Mouse (Mus musculus): ENCODE data around the gene Tkfc. TPM values are rescaled to one million over a fixed set of nuclear protein-coding genes. Genes with fewer than 3 reads are reported as not detected.
"Not testable (repeated sequence)": the region's sequence is repeated elsewhere in the genome, so short reads cannot be mapped to it uniquely, and the experiment has no call there.

The Tkfc gene
- polyA plus RNA-seq, 1 experiment from 2014 or later, result 16.2 TPM

DNA sequence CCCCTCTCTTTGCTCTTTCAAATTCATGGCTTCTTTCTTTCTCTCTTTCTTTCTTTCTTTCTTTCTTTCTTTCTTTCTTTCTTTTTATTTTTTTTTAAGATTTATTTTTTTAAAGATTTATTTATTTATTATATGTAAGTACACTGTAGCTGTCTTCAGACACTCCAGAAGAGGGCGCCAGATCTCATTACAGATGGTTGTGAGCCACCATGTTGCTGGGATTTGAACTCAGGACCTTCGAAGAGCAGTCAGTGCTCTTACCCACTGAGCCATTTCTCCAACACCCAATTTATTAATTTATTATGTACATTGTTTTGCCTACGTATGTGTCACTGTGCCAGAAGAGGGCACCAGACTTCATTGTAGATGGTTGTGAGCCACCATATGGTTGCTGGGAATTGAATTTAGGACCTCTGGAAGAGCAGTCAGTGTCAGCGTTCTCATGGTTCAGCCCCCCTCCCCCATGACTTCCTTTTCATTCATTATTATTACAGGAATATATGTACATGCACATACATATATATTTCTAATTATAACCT lies 47.5 kb downstream of the Tkfc start:
- not testable (repeated sequence) for H3K27ac ChIP-seq (ENCODE audit: low read depth, low read length); H3K36me3 ChIP-seq (ENCODE audit: control insufficient read depth, insufficient read depth, low read length); H3K27me3 ChIP-seq (replicated peaks; ENCODE audit: control insufficient read depth, insufficient read depth, low read length); ATAC-seq (replicated peaks; ENCODE audit: low FRiP score); H3K9me3 ChIP-seq (ENCODE audit: control insufficient read depth, low read length); DNase-seq (ENCODE audit: low spot score); H3K4me2 ChIP-seq; H3K9ac ChIP-seq (ENCODE audit: low read depth, low read length); H3K4me3 ChIP-seq (ENCODE audit: low read depth, low read length)
- WGBS, result 65% methylated on average over 4 of the region's 4 CpGs
- H3K4me1 ChIP-seq (replicated peaks; ENCODE audit: control insufficient read depth, insufficient read depth, low read length), result peaks cover 11% of the 10 kb centered on the region

DNA sequence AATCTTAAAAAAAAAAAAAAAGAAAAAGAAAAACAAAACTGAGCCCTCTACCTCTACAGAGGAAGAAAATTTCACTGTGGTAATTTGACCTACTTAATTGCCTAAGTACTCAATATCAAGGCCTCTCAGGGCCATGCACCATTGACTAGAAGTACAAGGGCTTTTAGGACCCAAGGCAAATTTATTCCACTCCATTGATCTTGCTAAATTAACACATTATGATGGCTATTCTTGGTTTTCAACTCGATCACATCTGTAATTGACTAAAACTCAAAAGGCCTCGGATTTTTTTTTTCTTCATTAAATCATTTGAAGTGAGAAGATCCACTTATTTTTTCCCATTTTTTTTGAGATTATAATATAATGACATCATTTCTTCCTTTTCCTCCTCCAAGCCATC lies 48.0 kb downstream of the Tkfc start:
- 66% methylated on average over 2 of the region's 2 CpGs for whole genome bisulfite sequencing
- ATAC-seq (replicated peaks; ENCODE audit: low FRiP score) (no peak), DNase-seq (ENCODE audit: low spot score) (no peak)
- Histone ChIP-seq H3K36me3 (ENCODE audit: control insufficient read depth, insufficient read depth, low read length) (0 out of 2 replicates have a peak, but pooled peaks cover 2% of the 10 kb centered on the region), H3K9ac (ENCODE audit: low read depth, low read length) (no peak overlapping the region), H3K27me3 (replicated peaks; ENCODE audit: control insufficient read depth, insufficient read depth, low read length) (no peaks in the 10 kb centered on the region), H3K4me1 (replicated peaks; ENCODE audit: control insufficient read depth, insufficient read depth, low read length) (peaks cover 11% of the 10 kb centered on the region), H3K9me3 (ENCODE audit: control insufficient read depth, low read length) (no peaks in the 10 kb centered on the region), H3K27ac (ENCODE audit: low read depth, low read length) (no peak overlapping the region), H3K4me2 (no peak overlapping the region), H3K4me3 (ENCODE audit: low read depth, low read length) (no peak overlapping the region)

DNA sequence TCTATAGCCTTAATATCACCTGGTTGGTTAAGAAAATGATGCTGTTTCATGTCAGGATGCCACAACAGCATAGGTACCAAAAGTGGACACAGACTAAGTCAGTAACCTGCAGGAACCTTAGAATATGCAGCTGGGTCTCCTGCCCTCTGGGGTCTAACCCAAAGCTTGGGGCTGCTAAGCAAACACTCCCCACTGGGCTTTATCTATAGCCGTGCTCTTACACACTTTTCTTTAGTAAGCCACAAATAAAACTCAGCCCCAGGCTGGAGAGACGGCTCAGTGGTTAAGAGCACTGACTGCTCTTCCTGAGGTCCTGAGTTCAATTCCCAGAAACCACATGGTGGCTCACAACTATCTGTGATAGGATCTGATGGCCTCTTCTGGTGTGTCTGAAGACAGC lies 48.5 kb downstream of the Tkfc start:
- no peak overlapping the region for H3K4me2 ChIP-seq
- peaks cover 10% of the 10 kb centered on the region for H3K4me1 ChIP-seq (replicated peaks; ENCODE audit: control insufficient read depth, insufficient read depth, low read length)
- H3K27ac ChIP-seq (ENCODE audit: low read depth, low read length), result no peak overlapping the region
- H3K9me3 ChIP-seq (ENCODE audit: control insufficient read depth, low read length), result no peaks in the 10 kb centered on the region
- no peak overlapping the region for H3K9ac ChIP-seq (ENCODE audit: low read depth, low read length)
- H3K4me3 ChIP-seq (ENCODE audit: low read depth, low read length), result no peak overlapping the region
- WGBS, result 48% methylated on average over 2 of the region's 2 CpGs
- no peak for ATAC-seq (replicated peaks; ENCODE audit: low FRiP score)
- 0 out of 2 replicates have a peak, but pooled peaks cover 3% of the 10 kb centered on the region for H3K36me3 ChIP-seq (ENCODE audit: control insufficient read depth, insufficient read depth, low read length)
- no peak for DNase-seq (ENCODE audit: low spot score)
- no peaks in the 10 kb centered on the region for H3K27me3 ChIP-seq (replicated peaks; ENCODE audit: control insufficient read depth, insufficient read depth, low read length)

DNA sequence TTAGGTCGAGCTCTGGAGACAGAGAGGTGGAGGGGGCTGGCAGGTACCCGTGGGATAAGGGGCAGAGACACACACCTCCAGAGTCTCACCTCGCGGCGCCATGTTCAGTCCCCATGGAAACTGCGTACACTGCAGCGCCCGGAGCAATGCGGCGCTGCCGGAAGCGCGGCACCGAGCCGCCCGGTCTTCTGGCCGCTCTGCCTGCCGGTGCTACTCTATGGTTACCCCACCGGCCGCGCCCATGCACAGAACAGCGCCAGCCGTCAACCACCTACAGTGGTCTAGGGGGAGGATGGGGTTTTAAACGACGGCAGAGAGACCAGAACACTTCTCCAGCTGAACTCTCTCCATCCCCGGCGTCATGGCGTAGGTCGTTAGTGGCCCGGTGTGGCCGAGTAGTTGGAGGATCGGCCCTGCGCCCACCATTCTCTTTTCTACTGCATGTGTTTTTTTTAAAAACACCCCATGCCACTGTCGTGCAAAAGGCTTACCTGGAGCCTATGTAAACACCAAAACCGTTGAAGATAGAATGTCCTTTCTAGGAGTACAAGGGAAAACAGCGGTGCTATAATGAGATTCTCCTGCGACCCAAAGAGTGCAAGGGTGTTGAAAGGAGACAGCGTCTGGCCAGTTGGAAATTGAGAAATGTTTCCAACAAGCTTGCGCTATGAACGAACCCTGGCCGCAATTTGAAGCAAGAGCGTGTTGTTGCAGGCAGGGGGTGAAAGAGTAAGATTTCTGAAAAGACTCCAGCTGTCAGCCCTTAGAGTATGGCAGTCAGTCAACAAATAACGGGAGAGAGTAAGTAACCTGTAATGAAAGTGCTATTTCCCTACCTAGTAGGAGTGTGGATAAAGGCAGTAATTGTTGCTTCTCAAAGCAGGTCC lies 49.6 kb downstream of the Tkfc start, which contains the start of gene Tmem216:
Gene Tmem216 (minus strand): TSS at position 615 of the 887 bp plus-strand sequence.
- no peaks in the 10 kb centered on the region for H3K27me3 ChIP-seq (replicated peaks; ENCODE audit: control insufficient read depth, insufficient read depth, low read length)
- DNase-seq (ENCODE audit: low spot score) (peak; percentile 80), ATAC-seq (replicated peaks; ENCODE audit: low FRiP score) (peak; percentile 98)
- peak within 1 kb of the TSS; percentile 42 for H3K27ac ChIP-seq (ENCODE audit: low read depth, low read length)
- H3K9ac ChIP-seq (ENCODE audit: low read depth, low read length), result peak within 1 kb of the TSS; percentile 75
- no peaks in the 10 kb centered on the region for H3K9me3 ChIP-seq (ENCODE audit: control insufficient read depth, low read length)
- peaks cover 8% of the 10 kb centered on the region for H3K4me1 ChIP-seq (replicated peaks; ENCODE audit: control insufficient read depth, insufficient read depth, low read length)
- peak within 1 kb of the TSS; percentile 67 for H3K4me3 ChIP-seq (ENCODE audit: low read depth, low read length)
- H3K36me3 ChIP-seq (ENCODE audit: control insufficient read depth, insufficient read depth, low read length), result peaks cover 5% of the 10 kb centered on the region
- WGBS, result 2% methylated on average over 43 of the region's 43 CpGs
- H3K4me2 ChIP-seq, result peak within 1 kb of the TSS; percentile 92

DNA sequence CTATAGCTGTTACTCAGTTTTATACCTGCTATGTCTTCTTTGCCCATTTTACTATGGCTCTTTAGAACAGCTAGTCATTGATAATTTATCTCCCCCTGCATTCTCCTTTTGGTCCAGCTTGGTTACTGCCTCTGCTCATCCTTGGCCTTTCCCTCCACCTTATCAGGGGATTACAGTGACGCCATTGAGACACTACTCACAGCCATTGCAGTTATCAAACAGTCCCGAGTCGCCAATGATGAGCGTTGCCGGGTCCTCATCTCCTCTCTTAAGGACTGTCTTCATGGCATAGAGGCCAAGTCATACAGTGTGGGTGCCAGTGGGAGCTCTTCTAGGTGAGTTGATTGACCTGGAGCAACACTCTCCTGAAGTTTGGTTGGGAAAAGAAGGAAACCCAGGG lies 66.0 kb downstream of the Tkfc start:
- ATAC-seq (replicated peaks; ENCODE audit: low FRiP score), result peak; percentile 89
- H3K27ac ChIP-seq (ENCODE audit: low read depth, low read length), result 0 out of 2 replicates have a peak overlapping the region, but pooled peaks have one; percentile 25

More for the DNA sequence above, 66.0 kb downstream of the Tkfc start:
- Histone ChIP-seq H3K27me3 (replicated peaks; ENCODE audit: control insufficient read depth, insufficient read depth, low read length) (no peaks in the 10 kb centered on the region), H3K9me3 (ENCODE audit: control insufficient read depth, low read length) (no peaks in the 10 kb centered on the region), H3K4me3 (ENCODE audit: low read depth, low read length) (no peak overlapping the region), H3K4me2 (no peak overlapping the region), H3K4me1 (replicated peaks; ENCODE audit: control insufficient read depth, insufficient read depth, low read length) (no peaks in the 10 kb centered on the region), H3K36me3 (ENCODE audit: control insufficient read depth, insufficient read depth, low read length) (peaks cover 62% of the 10 kb centered on the region), H3K9ac (ENCODE audit: low read depth, low read length) (no peak overlapping the region)
- WGBS, result 63% methylated on average over 5 of the region's 5 CpGs
- DNase-seq (ENCODE audit: low spot score), result no peak

Other genes starting within 250 kb of the Tkfc start
- gene Syt7, start 216.6 kb downstream of the Tkfc start, polyA plus RNA-seq (2014; fragmentation: Nextera tagmentation; extraction: Ambion mirVana), result 1.2 and 1.4 TPM in 2 replicates
- gene Lrrc10b, start 148.2 kb downstream of the Tkfc start, polyA plus RNA-seq (2014; fragmentation: Nextera tagmentation; extraction: Ambion mirVana), result 0.14 TPM in 1 of 2 replicates, not detected in the other
- 0.12 TPM in 1 of 2 replicates, not detected in the other for gene Ppp1r32, start 122.7 kb downstream of the Tkfc start, polyA plus RNA-seq (2014; fragmentation: Nextera tagmentation; extraction: Ambion mirVana)
- gene Cpsf7, start 80.4 kb downstream of the Tkfc start, polyA plus RNA-seq (2014; fragmentation: Nextera tagmentation; extraction: Ambion mirVana), result 42.6 and 44.8 TPM in 2 replicates
- 60.4 and 63.0 TPM in 2 replicates for gene Sdhaf2, start 79.5 kb downstream of the Tkfc start, polyA plus RNA-seq (2014; fragmentation: Nextera tagmentation; extraction: Ambion mirVana)
- gene Tmem216, start 49.4 kb downstream of the Tkfc start, polyA plus RNA-seq (2014; fragmentation: Nextera tagmentation; extraction: Ambion mirVana), result 33.7 and 35.9 TPM in 2 replicates
- gene Cyb561a3, start 28.5 kb downstream of the Tkfc start, polyA plus RNA-seq (2014; fragmentation: Nextera tagmentation; extraction: Ambion mirVana), result 14.9 and 18.5 TPM in 2 replicates
- 32.6 and 33.3 TPM in 2 replicates for gene Tmem138, start 28.3 kb downstream of the Tkfc start, polyA plus RNA-seq (2014; fragmentation: Nextera tagmentation; extraction: Ambion mirVana)
- 311 and 347 TPM in 2 replicates for gene Ddb1, start 327 bp downstream of the Tkfc start, polyA plus RNA-seq (2014; fragmentation: Nextera tagmentation; extraction: Ambion mirVana)
- gene Vwce, start 28.6 kb upstream of the Tkfc start, polyA plus RNA-seq (2014; fragmentation: Nextera tagmentation; extraction: Ambion mirVana), result 7.8 and 10.4 TPM in 2 replicates
- not detected in 2 replicates for gene Pga5, start 72.4 kb upstream of the Tkfc start, polyA plus RNA-seq (2014; fragmentation: Nextera tagmentation; extraction: Ambion mirVana)
- gene Vps37c, start 83.1 kb upstream of the Tkfc start, polyA plus RNA-seq (2014; fragmentation: Nextera tagmentation; extraction: Ambion mirVana), result 23.2 TPM in 2 replicates
- gene Cd5, start 133.3 kb upstream of the Tkfc start, polyA plus RNA-seq (2014; fragmentation: Nextera tagmentation; extraction: Ambion mirVana), result 0.05 TPM in 1 of 2 replicates, not detected in the other
- not detected in 2 replicates for gene Cd6, start 224.4 kb upstream of the Tkfc start, polyA plus RNA-seq (2014; fragmentation: Nextera tagmentation; extraction: Ambion mirVana)
- gene Slc15a3, start 234.1 kb upstream of the Tkfc start, polyA plus RNA-seq (2014; fragmentation: Nextera tagmentation; extraction: Ambion mirVana), result 1.1 and 1.2 TPM in 2 replicates